16 mouse cellular contexts compared by ENCODE assay signal in the genomic region with DNA sequence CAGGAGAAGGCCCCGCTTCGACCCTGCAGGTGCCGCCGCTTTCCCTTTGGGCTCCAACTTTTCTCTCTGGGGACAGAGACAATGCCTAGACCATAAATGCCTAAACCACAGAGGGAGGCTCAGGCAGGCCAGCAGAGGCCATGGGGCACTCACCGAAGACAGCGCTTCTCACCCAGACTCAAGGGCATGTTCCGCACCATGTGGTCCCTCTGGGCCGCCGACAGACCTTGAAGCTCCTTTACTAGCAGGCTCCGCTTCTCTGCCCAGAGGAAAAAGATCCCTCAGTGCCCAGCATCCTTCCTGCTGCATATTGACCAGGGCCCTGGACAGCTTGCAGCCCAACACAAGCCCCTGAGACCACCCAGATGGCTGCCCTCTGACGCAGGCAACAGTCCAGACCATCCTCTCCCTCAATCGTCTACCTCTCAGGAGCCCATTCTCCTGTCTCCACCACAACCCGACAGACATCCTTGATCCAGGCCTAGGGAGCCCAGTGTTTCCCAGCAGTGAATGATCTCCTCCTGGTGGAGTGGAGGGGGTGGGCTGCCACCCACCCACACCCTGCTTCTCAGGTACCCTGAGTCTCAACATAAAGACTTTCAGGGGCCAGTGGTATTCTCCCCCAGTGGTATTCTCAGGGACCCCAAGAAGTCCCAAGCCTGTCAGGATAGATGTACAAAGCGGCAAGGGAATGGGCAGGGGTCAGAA. TPM values are rescaled to one million over a fixed set of nuclear protein-coding genes. Genes with fewer than 3 reads are reported as not detected.
"Had no signal": no experiment of that assay in that cellular context is flagged by ENCODE, and none has a peak within 500 bp of the region (broad histone marks: within the 10 kb centered on the region; RNA-seq: fewer than 3 reads in every experiment).

No protein-coding gene starts in this region.

- H3K36me3 ChIP-seq: midbrain, embryonic 12.5 days; neural tube, embryonic 13.5 days had no signal

- ATAC-seq: midbrain, embryonic 16.5 days had no signal

- H3K9me3 ChIP-seq: kidney, embryonic 15.5 days; limb, embryonic 13.5 days; midbrain, embryonic 12.5 days; neural tube, embryonic 13.5 days; stomach, embryonic 15.5 days had no signal

- H3K27ac ChIP-seq: kidney, embryonic 15.5 days; limb, embryonic 13.5 days; midbrain, embryonic 12.5 days; neural tube, embryonic 13.5 days; stomach, embryonic 15.5 days had no signal

- DNase-seq: kidney, adult 2 months; kidney, postnatal 14 days; left cerebral cortex, postnatal 4 days; lung, adult 18-20 months; right cerebral cortex, adult 18-20 months had no signal

- H3K9ac ChIP-seq: kidney, embryonic 15.5 days; limb, embryonic 13.5 days; midbrain, embryonic 12.5 days; neural tube, embryonic 13.5 days; stomach, embryonic 15.5 days had no signal

- H3K4me2 ChIP-seq: kidney, embryonic 15.5 days; limb, embryonic 13.5 days; liver, embryonic 11.5 days; midbrain, embryonic 12.5 days; neural tube, embryonic 13.5 days; stomach, embryonic 15.5 days had no signal

- H3K27me3 ChIP-seq: kidney, embryonic 15.5 days; stomach, embryonic 15.5 days had no signal

- H3K4me3 ChIP-seq: kidney, embryonic 15.5 days; limb, embryonic 13.5 days; midbrain, embryonic 12.5 days; neural tube, embryonic 13.5 days; stomach, embryonic 15.5 days had no signal

RNA-seq across cellular contexts. Expression of gene 6030468B19Rik, which starts 21.2 kb away (rescaled TPM):
- total RNA-seq: left cerebral cortex, adult 18-20 months; left cerebral cortex, postnatal 10 days; left cerebral cortex, postnatal 4 days had no signal
- polyA plus RNA-seq: midbrain, embryonic 16.5 days; testis, adult 2 months had no signal

RNA-seq across cellular contexts. Expression of gene Gm20708, which starts 33.2 kb away (rescaled TPM):
- polyA plus RNA-seq: large intestine, adult 2 months; testis, adult 2 months had no signal
